Mouse (Mus musculus) olfactory bulb, adult 2 months (tissue): ENCODE data around the gene Disp1.

Experiments
- CTCF ChIP-seq: fragments of 200-500 bp; IDR thresholded peaks from 2 replicates; pipeline ENCODE4 v1.5.1; 2012; ENCODE audit warnings: low read depth, mild to moderate bottlenecking, low read length, moderate library complexity; ENCODE audit not compliant: insufficient read depth
- POLR2A ChIP-seq: fragments of 200-500 bp; IDR thresholded peaks from 2 replicates; pipeline ENCODE4 v1.6.1; 2012; ENCODE audit warnings: mild to moderate bottlenecking, low read depth, low read length, moderate library complexity; ENCODE audit not compliant: insufficient read depth

- TF ChIP-seq CTCF (no peak), POLR2A (no peak)
Observed at GRCm38 (mm10) chr1:183095454-183096088, 125.8 kb downstream of the Disp1 start.
